Mouse (Mus musculus) adrenal gland, postnatal 4 days (tissue): ENCODE data around the gene Cfap43. TPM values are rescaled to one million over a fixed set of nuclear protein-coding genes. Genes with fewer than 3 reads are reported as not detected.
A peak's percentile ranks its signal among the peaks of the same experiment; 100 is the strongest.

Experiments
- DNase-seq, 2 experiments: peaks; one replicate each; pipeline ENCODE4 v3.0.0; 2021 to 2022; ENCODE audit warnings: low spot score in 2 of 2, mixed read lengths in 2 of 2
- microRNA-seq: library from miRNA; unstranded; fragments of <30 nt; microRNA quantifications from one replicate; pipeline ENCODE4 v1.2.0, GENCODE M21; 2021
- total RNA-seq, 2 experiments: library from RNA; stranded (reverse); gene quantifications; 2 replicates each; pipeline ENCODE4 v1.2.3; 2021

The Cfap43 gene
- total RNA-seq, 2 experiments from 2014 or later: 0.22 to 0.31 TPM

- DNase-seq: no peak
Measured at GRCm38 (mm10) chr19:47724903-47725302, 194.2 kb downstream of the Cfap43 start.

GRCm38 (mm10) chr19:47722471-47722870, 196.6 kb downstream of the Cfap43 start:
- DNase-seq: no peak

- DNase-seq: no peak
Measured at GRCm38 (mm10) chr19:47719147-47719546, 199.9 kb downstream of the Cfap43 start.

GRCm38 (mm10) chr19:47716144-47716543, 202.9 kb downstream of the Cfap43 start:
- no peak for DNase-seq

- no peak for DNase-seq
Measured at GRCm38 (mm10) chr19:47713457-47713856, 205.6 kb downstream of the Cfap43 start.

- no peak for DNase-seq
Measured at GRCm38 (mm10) chr19:47710376-47710775, 208.7 kb downstream of the Cfap43 start.

- no peak for DNase-seq
Measured at GRCm38 (mm10) chr19:47705772-47706309, 213.2 kb downstream of the Cfap43 start.

- DNase-seq: no peak
Measured at GRCm38 (mm10) chr19:47705080-47705771, 213.9 kb downstream of the Cfap43 start.

GRCm38 (mm10) chr19:47700509-47700908, 218.6 kb downstream of the Cfap43 start:
- DNase-seq: no peak

GRCm38 (mm10) chr19:47699743-47700142, 219.3 kb downstream of the Cfap43 start:
- DNase-seq: peak in 1 of 2 experiments; percentile 14

GRCm38 (mm10) chr19:47698266-47698665, 220.8 kb downstream of the Cfap43 start:
- DNase-seq: no peak

GRCm38 (mm10) chr19:47697067-47697466, 222.0 kb downstream of the Cfap43 start:
- no peak for DNase-seq

- no peak for DNase-seq
Measured at GRCm38 (mm10) chr19:47696411-47696810, 222.7 kb downstream of the Cfap43 start.

GRCm38 (mm10) chr19:47695725-47696124, 223.4 kb downstream of the Cfap43 start:
- DNase-seq: no peak

GRCm38 (mm10) chr19:47691994-47692393, 227.1 kb downstream of the Cfap43 start, which contains the start of gene Col17a1:
TSS of gene Col17a1 (minus strand) at chr19:47692094.
- no peak for DNase-seq

GRCm38 (mm10) chr19:47689592-47689991, 229.5 kb downstream of the Cfap43 start:
- no peak for DNase-seq

Small RNAs within 50 kb of the gene (microRNA-seq; reads per million reads assigned to microRNA genes)
- gene Gm22240 (not detected), gene Mir8090 (not detected)

Other genes with a start within 250 kb of the Cfap43 start
- gene Col17a1, start 227.2 kb downstream of the Cfap43 start, total RNA-seq: under 1 TPM; 0.20 to 0.22 TPM
- gene Sfr1, start 187.6 kb downstream of the Cfap43 start, total RNA-seq: 100 to 1,000 TPM; 102 to 112 TPM
- gene Gsto1, start 64.3 kb downstream of the Cfap43 start, total RNA-seq: 100 to 1,000 TPM; 121 to 129 TPM
- gene Gsto2, start 53.8 kb downstream of the Cfap43 start, total RNA-seq: 1 to 10 TPM; 1.0 to 2.5 TPM
- gene Itprip, start within 50 bp of the Cfap43 start, total RNA-seq: 10 to 100 TPM; 19.2 to 20.4 TPM
- under 1 TPM; 0.08 to 0.14 TPM for gene Cfap58, start 18.4 kb upstream of the Cfap43 start, total RNA-seq